Mouse (Mus musculus) kidney, postnatal 36 days (tissue): ENCODE measurements around the gene Mknk2.
A peak's percentile ranks its signal among the peaks of the same experiment; 100 is the strongest.

ENCODE experiments used
- DNase-seq, 2 experiments: peaks; one replicate each; pipeline ENCODE4 v3.0.0; 2021 to 2022; ENCODE audit warnings: mixed read lengths in 2 of 2

Mknk2 gene

DNA sequence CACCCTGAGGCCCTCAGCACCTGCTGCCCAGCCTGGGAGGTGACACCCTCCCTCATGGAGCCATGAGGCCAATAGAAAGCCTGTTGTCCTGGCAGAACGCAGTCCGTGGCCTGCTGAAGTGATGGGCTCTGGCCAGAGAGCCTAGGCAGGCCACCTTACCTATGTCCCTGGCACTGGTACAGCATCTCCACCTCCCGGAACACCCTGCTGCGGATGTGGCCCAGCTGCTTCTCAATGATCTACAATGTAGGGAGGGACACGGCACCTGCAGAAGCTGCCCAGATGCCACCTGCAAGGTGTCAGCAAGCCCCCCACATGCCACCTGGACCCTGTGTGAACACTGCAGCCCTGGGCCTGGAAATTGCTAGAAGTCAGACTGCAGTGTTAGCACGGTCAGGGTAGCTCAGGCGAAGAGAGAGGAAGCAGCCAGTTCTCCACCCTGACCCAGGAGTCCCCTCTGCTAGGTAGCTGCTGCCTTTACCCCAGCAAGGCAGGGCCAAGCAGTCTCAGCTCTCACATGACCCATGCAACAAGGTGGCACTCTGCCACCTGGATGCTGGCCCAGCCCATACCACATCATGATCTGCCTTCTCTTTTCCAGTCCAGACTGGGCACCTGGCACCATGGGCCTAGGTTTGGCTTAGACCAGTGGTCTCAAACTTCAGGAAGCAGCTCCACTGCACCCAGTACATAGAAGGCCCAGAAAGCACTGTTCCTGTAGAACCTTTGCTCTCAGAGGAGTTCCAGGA lies 8.0 kb downstream of the Mknk2 start:
- peak; percentile 95 to 96 for DNase-seq

DNA sequence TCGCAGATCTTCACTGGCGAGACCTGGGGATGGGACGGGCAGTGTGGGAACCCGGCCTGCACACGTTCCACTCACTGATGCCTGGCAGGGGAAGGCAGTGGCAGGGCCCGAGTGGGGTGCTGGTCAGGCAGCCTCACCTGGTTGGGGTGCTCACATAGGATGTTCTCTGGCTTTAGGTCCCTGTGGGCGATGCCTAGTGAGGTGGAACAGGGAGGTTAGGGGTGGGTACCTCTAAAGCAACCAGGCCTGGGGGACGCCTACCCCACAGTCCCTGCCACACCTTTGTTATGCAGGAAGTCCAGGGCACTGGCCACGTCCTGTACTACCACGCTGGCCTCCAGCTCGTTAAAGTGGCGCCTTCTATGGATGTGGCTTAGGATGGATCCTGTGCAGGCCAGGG lies 8.9 kb downstream of the Mknk2 start:
- no peak for DNase-seq

DNA sequence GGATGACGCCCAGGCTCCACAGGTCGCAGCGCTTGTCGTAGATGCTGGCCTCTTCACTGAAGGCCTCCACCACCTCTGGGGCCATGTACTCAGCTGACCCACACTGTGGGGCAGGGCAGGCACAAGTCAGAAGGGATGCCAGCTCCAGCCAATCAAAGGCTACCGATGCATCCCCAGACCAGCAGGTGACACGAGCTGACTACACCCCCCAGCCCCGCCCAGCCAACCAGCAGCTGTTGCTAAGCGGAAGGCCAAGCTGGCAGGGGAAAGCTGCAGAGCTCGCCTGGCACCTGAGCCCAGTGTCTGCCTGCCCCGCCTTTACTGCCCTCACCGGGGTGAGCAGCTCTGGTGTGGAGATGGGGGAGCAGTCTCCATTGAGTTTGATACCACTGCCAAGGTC lies 9.3 kb downstream of the Mknk2 start:
- DNase-seq, result peak; percentile 61 to 77

DNA sequence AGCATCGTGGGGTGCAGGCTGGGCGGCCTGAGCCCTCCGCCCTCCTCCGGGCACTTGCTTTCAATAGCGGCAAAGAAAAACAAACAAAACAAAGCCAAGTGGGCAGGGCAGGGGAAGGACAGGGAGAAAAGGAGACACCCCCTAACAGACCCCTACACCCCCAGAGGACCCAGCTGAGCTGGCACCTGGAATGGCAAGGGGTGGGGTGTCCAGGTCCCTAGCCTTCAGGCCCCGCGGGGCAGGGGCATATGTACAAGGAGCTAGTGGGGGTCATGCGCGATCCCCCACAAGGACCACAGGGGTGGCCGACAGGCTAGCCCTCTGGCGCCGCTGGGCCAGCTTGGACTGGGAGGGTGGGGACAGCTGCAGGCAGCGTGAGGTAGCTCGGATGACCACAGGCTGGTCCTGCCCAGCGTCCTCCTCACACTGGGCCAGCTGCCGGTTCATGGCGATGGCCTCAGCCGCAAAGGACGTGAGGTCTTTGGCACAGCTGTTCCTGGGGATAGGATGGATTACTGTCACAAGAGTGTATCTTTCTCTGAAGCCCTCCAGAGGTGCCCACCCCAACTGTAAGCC lies 11.0 kb downstream of the Mknk2 start:
- no peak for DNase-seq

DNA sequence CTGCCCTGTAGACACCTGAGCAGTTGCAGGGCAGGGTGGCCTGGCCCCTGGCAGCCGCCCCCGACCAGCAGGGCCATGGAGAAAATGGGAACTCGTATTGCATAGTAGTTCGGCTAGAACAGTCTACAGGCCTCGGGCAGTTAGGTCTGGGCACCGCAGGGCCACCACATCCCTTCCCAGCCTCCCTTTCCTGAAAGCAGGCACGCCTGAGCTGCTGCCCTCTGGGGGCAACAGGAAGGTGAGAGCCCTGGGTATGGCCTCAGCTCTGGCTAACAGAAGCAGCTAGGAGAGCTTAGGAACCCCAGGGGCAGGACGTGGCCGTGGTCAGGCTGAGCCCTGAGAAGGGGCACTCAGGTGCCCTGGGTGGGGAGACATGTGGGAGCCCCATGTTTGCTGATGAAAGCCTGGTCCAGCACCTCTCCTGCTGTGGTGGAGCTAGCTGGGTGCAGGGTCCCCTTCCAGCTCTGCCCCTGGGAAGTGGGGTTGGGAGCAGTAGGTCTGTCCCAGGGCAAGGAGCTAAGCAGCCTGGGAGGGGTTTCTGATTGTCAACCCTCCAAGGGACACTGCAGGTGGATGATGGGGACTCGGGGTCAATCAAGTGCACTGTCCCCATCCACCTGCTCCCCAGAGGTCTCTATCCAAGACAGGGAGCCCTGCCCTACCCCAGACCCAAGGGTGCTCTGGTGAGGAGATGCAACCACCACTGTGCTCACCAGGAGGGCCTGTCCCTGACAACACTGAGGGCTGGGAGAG lies 11.8 kb downstream of the Mknk2 start:
- peak; percentile 51 to 53 for DNase-seq

DNA sequence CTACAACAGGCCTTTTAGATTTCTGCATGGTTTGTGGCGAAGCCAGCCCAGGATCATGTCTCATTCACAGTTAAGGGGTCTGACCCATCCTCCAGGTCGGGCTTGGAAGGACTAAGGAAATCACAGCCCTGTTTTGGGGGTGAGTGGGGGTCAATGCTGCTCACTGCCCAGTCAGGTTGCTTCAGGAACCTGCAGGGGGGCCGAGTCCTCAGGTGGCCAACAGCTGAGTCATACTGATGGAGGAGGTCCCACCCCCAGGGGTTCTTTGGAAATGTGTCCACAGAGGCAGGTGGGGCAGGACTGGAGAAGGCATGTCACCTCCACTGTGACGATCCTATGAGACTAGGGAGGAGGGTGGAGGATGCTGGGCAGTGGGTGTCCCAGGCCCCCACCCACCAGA lies 12.5 kb downstream of the Mknk2 start:
- DNase-seq, result peak in 1 of 2 experiments; percentile 51

DNA sequence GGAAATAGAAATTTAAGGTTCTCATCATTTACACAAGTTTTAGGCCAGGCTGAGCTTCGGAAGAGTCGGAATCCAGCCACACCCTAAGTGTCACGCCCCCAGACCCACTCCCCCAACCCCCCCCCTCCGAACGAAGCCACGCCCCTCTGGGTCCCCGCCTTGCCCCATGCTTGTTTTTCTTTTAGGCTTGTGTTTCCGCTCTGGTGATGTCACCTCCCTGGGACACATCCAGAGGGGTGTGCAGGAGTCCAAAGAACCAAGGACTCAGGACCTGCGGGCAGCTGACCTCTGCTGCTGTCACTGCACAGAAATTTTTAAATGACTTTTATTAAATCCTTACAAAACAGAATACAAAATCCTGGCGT lies 12.9 kb downstream of the Mknk2 start:
- DNase-seq, result peak; percentile 88 to 92

DNA sequence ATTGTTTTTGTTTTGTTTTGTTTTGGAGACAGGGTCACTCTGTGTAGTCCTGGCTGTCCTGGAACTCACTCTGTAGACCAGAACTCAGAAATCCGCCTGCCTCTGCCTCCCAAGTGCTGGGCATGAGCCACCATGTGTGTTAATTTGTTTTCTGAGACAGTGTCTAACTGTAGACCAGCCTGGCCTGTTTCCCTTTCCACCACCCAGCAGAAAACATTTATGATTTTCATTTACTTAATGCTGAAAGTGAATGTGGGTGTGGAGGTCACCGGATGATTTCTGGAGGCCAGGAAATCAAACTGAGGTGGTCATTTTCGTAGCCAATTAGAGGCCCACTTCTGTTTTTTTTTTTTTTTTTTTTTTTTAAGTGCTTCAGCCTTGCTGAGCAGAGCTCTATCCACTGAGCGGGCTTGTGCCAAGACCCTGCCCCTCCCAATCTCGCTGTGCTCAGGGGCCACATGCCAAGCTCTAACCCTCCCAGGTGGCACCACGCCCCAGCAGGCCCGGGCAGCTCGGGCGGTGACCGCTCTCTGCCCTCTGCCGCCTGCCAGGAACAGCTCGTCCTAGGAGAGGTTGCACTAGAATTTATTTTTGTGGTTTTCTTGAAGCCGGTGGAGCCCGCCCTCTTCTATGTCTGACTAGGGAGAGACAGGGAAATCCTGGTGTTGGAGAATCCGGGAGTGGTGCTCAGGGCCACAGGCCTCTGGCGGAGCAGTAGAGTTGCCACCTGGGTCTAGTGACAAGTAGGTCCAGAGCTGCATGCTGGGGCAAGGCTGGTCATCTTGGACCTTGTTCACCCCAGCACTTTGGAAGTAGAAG lies 13.5 kb downstream of the Mknk2 start:
- peak; percentile 95 to 97 for DNase-seq

DNA sequence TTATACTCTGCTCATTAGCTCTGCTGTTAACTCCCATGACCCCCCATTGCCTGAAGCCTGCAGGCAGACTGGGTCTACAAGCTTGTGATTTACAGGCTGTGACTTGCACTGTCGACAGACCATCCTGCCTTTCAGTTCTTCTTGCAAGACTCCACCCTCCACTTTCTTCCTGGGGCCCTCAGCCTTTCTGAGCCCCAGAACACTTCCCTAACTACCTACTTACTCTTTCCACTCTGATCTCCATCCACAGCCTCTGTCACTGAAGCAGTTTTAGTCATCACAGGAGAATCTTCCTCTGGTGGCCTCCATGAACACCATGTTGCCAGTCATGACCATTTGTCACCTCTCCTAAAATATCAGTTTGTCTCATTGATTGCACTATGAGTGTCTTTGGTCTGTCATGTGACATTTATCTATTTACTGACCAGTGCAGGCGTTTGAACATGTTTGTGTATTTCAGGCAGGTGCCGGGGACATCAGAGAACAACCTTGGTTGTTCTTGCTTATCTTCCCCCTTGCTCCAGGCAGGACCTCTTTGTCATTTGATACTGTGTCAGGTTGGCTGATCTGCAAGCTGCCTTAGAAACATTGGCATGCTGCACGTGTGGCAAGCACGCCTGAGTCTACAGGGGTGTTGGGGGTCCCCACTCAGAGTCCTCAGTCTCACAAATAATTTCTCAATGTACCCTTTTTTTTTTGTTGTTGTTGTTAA lies 14.3 kb downstream of the Mknk2 start:
- no peak for DNase-seq

DNA sequence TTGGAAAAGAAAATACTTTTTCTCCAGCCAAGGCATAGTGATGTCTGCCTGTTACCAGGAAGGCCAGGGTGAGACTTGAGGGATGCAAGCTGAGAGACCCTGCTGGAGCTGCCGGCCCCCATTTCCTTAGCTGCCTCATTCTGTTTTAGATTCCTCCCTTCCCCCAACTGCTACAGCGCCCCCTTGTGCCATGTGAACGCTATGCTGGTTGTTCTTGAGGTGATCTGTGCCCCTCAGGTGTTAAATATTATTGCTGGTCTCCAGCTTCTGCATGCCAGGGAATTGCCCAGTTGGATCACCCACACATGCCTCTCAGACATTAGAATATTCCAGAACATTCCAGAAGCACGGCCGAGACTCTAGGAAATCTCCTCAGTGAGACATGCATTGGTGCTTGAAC lies 16.8 kb downstream of the Mknk2 start:
- peak; percentile 74 to 86 for DNase-seq

DNA sequence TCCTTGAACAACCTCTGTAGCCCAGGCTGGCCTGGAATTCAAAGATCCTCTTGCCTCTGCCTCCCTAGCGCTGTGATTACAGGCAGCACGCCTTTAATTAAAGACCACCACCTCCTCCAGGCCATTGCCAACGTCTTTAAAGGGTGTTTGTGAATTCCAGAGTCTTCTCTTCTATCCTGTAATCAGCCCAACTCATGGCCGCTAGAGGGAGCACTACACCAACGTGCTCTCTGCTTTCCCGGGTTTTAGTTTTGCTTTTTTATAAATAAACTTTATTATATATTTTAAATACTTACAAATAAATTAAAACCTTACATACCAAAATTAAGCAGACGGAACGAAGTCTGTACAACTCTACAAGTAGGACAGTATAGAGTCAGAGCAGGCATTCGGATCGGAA lies 18.7 kb downstream of the Mknk2 start:
- DNase-seq, result peak; percentile 82 to 93

DNA sequence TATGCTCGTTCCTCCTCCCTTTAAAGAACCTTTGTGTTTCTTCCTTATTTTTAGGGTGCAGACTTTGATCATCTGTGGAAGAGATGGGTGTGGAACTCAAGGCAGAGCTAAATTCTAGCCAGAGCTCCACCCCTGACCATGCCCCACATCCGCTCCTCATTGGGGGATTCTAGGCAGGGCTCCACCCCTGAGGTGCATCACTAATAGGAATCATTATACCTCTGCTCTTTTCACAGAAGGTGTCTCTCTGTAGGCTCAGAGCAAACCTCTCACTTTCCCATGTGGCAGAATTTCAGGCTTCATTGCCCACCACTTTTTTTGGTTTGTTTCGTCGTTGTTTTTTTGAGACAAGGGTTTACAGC lies 19.1 kb downstream of the Mknk2 start:
- no peak for DNase-seq

DNA sequence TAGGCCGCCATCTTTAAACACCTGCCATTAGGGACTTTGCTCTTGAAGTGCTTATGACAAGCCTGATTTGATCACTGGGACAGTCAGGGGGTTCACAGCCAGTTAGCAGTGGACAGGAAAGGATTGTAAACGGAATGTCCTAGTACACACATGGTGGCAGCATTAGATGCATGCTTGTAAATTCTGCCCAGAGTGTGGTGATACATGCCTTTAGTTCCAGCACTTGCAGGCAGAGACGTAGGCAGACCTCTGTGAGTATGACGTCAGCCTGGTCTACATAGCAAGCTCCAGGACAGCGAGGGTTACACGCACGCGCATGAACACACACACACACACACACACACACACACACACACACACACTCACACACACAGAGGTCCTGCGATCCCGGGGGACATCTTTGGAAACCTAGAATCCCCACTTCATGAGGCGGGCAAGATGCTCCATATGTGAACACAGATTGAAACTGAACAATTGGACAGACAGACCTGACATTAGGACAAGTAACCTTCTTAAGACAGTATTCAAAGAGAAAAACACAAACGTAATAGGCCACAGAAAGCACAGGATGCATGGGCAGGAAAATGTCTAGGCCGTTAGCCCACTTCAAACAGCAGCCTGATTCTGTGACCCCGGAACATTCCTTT lies 19.6 kb downstream of the Mknk2 start:
- no peak for DNase-seq

DNA sequence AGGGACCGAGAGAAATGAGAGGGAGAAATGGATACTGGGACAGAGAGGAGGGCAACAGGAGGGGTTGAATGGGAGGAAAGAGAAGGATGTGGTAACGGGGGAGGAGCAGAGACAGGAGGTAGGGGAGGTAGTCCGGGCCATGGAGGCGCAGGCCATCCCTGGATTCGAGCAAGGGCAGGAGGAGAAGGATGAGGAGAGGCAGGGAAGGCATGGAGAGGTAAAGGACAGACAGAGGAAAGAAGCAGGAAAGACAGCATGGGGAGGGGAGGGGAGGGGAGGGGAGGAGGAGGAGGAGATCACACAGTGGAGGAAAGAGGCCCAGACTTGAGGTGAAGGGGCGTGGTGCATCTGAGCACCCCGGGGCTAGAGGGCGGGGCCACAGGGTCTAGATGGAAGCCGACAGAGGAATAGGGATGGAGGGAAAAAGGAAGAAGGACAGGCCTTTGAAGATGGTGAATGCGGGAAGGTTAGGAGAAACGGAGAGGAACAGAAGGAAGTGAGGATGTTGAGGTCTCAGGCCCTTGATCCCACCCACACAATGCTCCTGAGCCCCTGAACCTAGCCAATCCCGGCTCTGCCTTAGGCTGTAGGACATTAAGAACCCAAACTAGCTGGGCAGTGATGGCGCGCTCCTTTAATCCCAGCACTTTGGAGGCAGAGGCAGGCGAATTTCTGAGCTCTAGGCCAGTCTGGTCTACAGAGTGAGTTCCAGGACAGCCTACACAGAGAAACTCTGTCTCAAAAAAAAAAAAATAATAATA lies 20.9 kb downstream of the Mknk2 start, which contains the start of gene Btbd2:
Btbd2 (minus strand) TSS at position 209 of the 761 bp plus-strand sequence.
- peak in 1 of 2 experiments; percentile 70 for DNase-seq

DNA sequence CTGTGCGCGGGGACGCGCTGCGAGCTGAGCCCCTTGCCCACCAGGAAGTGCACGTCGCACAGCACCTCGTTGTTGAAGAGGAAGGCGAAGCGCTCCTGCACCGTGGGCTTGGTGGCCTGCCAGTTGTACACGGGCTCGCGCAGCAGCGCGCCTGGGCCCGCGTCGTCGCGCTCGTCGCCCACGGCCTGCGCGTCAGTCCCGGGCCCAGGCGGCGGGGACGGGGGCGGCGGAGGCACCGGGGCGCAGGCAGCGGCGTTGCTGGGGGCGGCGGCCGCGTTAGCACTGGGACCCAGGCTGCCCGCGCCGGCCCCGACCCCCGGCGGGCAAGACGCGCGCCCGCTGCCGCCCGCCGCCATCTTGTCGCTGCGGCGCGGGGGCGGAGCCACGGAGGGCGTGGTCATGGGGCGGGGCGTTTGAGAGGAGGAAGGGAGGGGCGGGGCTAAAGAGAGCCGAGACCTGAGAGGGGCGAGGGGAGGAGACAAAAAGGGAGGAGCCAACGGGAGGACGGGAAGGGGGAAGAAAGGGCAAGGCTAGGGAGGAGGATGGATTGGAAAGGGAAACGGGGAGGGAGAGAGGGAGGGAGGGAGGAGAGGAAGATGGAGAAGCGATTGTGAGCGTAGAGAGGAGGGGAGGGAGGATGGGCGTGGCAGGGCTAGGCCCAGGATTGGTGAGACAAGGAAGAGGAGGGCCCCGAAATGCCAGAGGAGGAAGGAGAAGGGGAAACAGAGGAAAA lies 21.6 kb downstream of the Mknk2 start:
- DNase-seq, result peak; percentile 99

DNA sequence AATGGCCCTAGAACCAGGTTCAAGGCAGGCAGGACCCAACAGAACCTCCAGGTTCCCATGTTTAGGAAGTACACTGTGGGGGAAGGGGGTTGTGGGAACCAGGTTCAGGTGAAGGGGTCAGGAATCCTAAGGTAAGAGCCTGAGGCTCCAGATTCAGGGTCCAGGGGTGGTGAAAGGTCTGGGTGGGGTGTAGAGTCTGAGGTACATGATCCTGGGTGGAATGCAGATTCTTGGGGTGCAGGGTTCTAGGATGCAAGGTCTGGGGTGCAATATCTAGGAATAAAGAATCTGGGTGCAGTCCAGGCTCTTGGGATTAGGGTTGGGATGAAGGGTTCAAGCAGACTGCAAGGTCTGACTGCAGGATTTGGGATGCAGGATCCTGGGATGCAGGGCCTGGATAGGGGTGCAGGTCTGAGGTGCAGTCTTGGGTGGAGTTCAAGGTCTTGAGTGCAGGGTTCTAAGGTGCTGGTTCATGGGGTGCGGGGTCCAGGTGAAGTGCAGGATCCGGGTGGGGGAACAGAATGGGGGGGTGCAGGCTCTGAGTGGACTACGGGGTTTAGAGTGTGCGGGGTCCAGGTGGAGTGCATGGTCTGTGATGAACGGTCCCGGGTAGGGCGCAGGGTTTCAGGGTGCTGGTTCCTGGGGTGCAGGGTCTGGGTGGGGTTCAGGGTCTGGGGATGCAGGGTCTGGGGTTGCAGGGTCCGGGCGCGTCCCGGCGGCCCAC lies 22.3 kb downstream of the Mknk2 start:
- no peak for DNase-seq

DNA sequence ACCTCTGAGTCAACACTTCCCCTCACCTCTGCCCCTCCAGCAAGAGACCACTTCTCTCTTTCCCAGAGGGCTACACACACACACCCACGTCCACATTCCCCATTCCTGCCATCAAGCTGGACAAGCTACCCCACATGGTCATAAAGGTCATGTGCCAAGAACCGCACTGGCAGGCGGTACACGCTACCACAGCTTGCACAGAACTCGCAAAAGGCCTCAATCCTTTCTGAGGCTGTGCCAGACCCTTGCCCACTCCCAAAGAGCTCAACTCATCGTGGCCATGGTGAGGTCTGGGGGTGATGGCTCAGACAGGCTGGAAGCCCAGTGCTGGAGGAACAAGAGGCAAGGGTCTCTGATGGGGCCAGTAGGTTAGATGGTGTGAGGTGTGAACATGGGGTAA lies 23.0 kb downstream of the Mknk2 start:
- no peak for DNase-seq

DNA sequence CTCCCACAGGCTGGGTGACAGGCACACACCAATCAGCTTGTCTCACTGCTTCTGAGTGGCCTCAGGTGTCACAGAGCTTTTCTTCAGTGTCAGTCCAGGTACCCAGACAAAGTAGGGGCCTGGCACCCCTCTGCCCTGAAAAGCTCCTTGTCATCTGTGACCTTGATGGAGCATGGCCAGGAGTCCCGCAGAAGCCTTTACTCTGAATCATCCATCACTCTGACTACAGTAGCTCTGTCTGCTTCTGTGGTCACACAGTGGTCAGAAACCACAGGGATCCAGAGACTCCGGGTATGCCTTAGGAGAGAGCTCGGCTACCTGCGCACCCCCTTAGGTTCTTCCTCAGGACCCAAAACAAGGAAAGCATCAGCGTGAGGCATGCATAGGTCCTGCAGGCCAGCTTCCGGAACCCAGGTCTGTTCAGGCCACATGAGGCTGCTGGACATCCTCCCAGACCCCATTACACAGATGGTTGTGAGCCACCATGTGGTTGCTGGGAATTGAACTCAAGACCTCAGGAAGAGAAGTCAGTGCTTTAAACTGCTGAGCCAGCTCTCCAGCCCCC lies 24.7 kb downstream of the Mknk2 start:
- no peak for DNase-seq

DNA sequence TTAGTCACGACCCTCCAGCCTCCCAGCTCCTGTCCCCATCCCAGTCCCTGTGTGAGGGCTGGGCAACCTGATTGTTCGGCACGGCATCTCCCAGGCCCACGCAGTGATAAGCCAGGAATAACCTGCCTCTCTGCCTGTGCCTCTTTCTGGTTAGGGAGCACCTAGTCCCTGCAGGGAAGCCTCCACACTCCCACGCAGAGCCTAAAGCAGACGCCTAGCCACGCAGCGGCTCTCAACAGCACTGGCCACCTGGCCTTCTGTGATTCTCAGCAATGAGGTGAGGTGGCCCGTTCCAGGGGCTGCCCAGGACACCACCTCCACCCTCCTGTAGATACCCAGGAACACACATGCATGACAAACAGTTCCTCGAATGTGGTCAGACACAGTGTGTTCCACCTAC lies 27.5 kb downstream of the Mknk2 start:
- DNase-seq, result no peak
